Mouse (Mus musculus): ENCODE results near the gene Slc38a3.

The Slc38a3 gene

DNA sequence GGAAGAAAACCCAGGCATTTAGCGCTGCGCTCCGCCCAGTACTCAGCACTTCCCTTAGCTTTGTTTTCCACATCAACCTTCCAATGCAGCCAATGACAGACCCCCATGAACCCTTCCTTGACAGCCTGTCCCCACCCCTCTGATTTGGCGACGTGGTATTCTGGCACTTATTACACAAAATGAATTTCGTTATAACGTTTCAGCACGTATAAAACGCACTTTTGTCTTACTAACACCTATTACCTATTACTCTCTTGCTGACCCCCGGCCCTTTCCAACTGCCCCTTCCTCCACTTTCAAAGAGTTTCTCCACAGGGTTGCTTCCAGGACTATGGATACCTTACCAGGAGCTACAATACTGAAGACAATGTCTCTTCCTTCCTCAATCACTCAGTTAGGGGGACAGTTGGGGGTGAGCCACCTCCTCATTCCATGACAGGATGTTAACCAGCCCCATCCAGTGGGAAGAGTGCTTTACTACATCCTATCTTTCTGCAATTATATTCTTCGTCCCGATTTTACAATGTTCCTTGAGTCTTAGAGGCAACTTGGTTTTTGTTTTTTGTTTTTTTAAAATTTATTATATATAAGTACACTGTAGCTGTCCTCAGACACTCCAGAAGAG lies 56.3 kb downstream of the Slc38a3 start:
- no peak for DNase-seq

DNA sequence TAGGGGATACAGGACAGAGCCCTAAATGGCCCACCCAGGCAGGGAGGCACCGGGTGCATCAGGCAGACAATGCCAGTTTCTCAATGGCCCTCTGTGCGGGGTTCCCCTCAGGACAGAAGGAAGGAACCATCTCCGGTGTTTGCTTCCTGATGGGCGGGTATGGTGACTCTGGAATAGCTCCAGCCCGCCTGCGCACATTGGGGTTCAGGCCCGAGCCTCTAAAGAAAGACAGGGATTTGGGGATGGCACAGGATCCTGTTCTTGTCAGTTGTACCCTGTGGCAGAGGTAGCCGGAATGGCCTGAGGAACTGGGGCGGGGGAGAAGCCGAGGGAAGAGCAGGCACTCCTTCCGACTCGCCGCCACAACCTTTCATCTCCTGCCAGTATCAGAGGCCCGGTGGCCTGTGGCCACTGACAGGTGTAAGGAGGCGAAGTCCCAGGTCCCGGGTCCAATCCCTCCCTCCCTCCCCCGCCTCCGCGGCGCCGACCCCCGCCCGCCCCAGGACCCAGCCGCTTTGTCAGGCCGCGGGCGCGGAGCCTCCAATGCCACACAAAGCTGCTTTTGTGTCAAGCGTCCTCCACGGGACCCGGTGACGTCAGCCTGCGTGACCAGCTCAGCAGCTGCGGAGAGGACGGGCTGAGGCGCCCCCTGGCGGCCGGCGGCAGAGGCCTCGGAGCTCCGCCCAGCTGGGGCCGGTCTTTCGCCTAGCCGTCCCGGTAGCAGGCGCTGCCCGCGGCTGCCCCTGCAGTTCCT lies 57.0 kb downstream of the Slc38a3 start:
- peak; percentile 99 for DNase-seq

DNA sequence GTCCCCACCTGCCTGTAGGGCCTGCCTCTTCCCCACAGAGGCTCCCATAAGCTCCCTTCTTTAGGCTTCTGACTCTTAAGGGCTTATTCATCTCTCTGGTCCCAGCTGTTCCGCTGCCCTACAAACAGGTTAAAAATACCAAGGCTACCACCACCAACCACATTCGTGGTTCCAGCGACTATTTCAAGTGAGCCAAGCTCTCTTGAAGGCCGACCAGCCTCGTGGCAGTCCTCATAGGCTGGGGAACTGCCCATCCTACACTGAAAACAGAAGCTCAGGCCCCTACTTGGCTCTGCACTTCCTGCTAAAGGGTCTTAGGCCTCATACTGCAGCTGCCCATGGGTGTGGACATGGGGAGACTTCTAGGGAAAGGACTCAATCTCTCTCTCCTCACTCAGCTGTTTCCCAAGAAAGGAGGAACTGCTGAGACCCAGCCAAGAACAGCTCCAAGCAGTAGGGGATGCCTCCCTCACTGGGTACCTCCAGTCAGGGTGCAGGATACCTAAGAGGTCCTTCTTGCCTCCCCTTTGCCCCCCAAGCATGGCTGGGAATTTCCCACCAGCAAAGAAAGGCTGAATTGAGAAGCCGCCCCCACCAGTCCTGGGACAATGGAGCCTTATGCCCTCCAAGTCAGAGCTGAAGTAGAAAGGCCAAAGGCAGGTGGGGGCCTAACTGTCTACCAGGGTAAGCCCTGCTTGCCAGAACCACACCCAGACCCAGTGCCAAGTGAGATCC lies 57.7 kb downstream of the Slc38a3 start:
- no peak for DNase-seq

DNA sequence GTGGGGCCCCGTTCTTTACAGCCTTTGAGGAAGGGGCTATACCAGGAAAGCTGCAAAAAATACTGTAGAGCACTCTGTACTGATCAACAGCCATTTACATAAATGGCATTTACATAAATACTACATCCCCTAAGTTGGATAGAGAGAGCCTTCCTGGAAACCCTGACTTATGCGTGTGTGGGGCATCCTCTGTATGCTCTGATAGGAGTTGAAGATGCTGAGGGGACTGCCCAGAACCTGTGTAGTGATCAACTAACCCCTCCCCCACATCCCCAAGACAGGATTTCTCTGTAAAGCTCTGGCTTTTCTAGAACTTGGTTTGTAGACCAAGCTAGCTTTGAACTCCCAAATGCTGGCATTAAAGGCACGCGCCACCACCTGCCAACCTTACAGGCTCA lies 59.9 kb downstream of the Slc38a3 start:
- DNase-seq, result no peak

DNA sequence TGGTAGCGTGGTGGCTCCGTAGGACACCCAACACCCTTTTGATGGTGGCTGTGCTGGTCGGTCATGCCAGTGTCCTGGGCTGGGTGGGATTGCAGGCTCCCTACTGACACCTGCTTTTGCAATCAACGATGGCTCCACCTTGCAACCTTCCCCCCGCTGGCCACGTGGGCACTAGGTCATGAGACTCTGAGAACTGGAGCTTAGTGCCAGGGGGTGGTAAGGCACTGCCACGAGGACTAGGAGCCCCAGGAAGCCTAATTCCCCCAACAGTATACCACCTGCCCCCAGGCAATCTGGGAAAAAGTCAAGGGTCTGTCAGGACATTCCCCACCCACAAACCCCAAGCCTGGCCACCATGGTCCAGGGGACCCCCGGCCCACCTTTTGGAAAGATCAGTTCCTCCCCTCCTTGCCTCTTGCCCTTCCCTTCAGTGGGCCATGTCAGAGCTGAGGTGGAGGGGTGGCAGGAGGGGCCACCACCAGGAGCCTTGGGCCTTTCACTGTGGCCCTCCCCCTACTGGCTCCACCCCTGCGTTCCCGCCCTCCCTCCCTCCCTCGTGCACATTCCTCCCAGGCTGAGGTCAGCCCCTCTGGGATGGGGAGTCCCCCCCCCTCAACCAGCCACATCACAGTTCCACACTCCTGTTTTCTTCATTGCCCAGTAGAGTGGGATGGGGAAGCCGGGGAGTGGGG lies 60.4 kb downstream of the Slc38a3 start, which contains the start of gene Sema3b:
Gene Sema3b, minus strand, starts transcription at position 489 of the 692 bp plus-strand sequence.
- no peak for DNase-seq

DNA sequence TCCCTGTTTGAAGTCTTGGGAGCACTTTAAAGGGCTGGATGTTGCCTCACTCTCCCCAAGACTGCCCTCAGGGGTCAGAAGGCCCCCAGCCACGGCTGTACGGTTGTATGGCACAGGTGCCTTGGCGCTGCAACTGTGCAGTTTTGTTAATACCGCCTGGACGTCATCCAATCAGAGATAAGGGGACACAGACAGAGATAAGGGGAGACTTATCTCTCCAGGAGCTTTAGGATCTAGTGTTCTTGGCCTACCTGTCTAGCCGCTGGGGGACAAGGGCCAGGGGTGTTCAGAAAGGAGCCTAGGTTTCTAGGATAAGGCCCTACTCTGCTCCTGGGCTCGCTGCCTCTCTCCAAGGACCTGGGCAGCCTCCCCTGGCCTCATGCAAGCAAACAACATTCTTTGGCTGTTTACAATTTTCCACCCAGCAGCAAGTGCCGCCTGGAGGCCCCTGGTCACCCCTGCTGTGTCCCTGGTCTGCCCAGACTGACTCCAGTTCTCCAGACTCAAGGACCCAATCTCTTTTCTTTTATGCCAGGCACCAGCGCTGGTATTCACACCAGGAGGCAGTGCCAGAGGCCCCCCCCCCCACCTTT lies 61.6 kb downstream of the Slc38a3 start:
- DNase-seq, result no peak

DNA sequence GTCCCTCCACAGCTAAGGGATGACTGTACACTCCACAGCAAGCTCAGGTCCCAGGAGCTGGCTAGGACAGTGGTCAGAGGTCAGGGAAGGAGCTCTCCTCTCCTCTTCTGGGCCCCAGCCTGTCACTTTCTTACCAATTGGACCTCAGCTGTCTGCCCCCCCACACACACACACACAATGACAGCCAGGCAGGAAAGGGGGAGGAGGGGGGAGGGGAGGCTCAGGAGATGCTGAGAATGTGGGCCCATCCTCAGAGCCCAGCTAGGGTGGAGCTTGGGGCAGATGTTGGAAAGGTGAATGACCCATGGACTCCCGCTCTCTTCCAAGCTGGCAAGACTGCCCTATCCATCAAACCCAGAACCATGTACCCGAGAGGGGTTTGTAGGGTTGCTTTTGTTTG lies 62.3 kb downstream of the Slc38a3 start:
- no peak for DNase-seq

DNA sequence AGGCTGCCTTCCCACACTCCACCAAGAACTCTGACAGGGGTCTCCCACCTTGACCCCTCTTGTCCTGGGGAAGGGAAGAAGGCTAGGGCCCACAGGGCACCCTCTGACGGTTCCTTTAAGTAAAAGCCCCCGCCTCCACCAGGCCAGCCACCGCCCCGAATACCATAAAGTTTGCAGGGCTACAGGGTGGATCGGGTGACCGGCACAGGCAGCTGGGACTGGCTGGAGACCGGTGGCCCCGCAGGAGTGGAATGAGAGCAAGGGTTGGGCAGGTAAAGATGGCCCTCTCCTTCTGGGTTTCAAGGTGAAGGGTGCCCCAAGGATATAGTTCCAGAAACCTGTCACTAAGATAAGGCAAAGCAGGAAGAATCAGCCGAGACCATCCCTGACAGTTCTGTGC lies 62.7 kb downstream of the Slc38a3 start:
- DNase-seq, result no peak

DNA sequence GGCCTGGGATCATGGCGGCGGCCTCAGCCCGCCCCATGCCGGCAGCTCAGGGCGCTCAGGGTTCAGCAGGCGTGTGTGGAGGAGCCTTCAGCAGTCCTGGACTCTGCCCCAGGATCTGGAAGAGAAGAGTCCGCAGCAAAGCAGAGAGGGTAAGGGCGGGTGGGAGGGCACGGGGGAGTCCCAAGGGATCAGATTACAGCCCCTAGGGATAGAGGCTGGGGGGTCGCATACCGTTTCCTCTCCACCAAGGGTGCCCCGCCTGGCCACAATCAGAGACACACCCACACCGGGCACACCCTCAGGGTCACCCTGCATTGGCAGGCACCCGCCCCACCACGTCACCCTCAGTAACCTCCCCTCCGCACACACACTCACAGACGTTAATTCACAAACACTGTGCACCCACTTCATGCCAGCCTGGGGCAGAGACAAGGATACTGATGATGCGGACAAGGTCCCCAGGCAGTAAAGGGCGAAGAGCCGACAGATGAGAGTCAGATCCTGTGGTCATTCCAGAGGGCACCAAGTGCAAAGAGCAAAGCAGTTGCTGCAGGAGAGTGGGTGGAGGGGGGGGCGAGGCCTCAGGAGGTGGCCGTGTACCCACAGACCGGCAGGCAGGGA lies 64.2 kb downstream of the Slc38a3 start:
- DNase-seq, result no peak

DNA sequence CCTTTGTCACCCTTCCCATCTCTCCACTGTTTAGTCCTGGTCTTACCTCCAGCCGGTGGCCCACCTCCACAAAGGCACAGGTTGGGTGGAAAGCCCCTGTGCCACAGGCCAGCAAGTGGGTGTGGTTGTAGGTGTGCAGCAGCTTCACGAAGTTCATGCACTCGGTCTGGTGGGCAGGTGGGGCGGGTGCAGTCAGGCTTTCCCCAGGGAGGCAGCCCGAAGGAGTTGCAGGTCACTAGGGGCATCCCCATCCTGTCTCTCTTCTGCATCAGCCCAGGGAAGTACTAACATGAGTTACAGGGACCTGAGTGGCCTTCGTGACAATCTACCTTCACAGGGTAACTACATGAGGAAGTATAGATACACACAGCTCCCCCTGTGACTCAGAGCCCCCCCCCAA lies 66.1 kb downstream of the Slc38a3 start:
- no peak for DNase-seq

DNA sequence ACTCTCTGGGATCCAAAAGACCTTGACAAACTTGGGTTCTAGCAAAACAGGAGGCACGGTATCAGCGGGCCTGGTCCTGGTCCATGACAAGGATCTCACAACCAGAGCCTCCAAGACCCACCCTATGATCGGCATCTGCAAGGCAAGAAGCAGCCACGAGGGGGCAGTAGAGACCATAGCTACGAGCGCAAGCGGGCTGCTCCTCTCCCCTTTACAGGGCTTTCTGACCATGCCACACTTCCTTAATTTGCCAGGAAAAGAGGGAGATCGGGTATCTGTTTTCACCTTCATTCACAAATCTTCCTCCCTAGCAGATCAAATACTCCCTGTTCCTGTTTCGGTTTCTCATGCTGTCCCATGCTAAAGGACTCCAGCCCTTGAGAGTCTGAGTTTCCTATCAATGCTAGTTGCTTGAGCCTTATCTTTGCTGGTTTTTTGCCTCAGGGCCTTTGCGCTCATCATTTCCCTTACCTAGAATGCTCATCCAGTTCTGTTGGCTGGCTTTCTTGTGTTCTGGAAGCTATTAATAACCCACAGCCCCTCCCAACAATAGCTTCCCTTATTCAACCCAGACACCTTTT lies 67.2 kb downstream of the Slc38a3 start:
- peak; percentile 99 for DNase-seq

DNA sequence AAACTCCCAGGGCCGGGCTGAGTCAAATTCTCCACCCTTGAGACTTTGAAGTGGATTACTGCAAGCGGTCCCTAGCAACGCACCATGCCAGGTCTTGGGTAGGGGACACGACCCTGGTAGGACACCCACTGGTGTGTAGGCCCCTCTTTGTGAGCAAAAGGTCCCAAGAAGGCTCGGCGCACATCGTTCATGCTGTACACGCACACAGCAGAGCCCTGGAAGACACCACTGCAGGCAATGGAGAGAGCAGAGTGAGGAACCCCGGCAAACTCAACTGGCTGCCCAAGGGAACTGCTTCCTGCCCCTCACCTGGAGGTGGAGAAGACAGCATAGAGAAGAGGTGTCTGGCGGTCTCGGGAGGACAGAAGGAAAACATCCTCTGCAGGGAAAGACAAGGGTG lies 68.1 kb downstream of the Slc38a3 start:
- no peak for DNase-seq

DNA sequence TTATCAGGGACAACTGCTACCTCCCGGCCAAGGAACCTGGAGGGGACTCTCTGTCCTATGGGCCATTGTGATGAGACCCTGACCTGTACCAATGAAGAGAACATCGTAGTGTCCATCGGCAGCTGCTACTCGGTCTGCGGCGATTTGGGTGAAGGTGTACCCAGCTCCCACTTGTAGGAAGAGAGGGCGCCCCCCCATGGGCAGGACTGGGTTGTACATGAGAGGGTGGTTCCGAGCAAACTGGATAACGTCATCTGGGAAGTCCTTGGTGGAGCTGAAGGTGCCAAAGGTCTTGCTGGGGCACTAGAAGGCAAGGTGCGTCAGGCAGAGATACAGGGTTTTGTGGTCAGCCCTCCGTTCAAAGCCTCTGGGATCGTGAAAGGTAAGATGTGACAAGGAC lies 68.6 kb downstream of the Slc38a3 start:
- DNase-seq, result no peak

Data from right cerebral cortex, postnatal 4 days (tissue).